Mouse (Mus musculus) hindbrain, embryonic 15.5 days (tissue): Measurements from ENCODE around the gene Tulp2. TPM values are rescaled to one million over a fixed set of nuclear protein-coding genes. Genes with fewer than 3 reads are reported as not detected.
"Not testable (repeated sequence)": the region's sequence is repeated elsewhere in the genome, so short reads cannot be mapped to it uniquely, and the experiment has no call there.

ENCODE experiments used
- ATAC-seq: fragments of 200-750 bp; cut with Nextera tagmentation; 2 replicates; pipeline ENCODE4 v1.8.0; 2017; ENCODE audit warnings: low read depth, moderate number of reproducible peaks, moderate TSS enrichment; ENCODE audit not compliant: low FRiP score
- H3K27ac ChIP-seq: fragments of 300-500 bp; sonication (generic); replicated peaks from 2 replicates; pipeline ENCODE4 v1.5.1; 2015; ENCODE audit warnings: mild to moderate bottlenecking, inconsistent platforms
- H3K27me3 ChIP-seq: fragments of 300-500 bp; sonication (generic); 2 replicates; pipeline ENCODE4 v1.6.1; 2015; ENCODE audit warnings: control low read depth, inconsistent platforms
- H3K36me3 ChIP-seq: fragments of 300-500 bp; sonication (generic); 2 replicates; pipeline ENCODE4 v1.6.1; 2015; ENCODE audit warnings: control low read depth, inconsistent platforms
- H3K4me1 ChIP-seq: fragments of 300-500 bp; sonication (generic); replicated peaks from 2 replicates; pipeline ENCODE4 v1.6.1; 2015; ENCODE audit warnings: control low read depth, inconsistent platforms
- H3K4me2 ChIP-seq: fragments of 300-500 bp; sonication (generic); 2 replicates; pipeline ENCODE4 v1.6.1; 2015; ENCODE audit warnings: moderate library complexity, mild to moderate bottlenecking, inconsistent platforms
- H3K4me3 ChIP-seq: fragments of 300-500 bp; sonication (generic); 2 replicates; pipeline ENCODE4 v1.5.1; 2015; ENCODE audit warnings: mild to moderate bottlenecking, inconsistent platforms
- H3K9ac ChIP-seq: fragments of 300-500 bp; sonication (generic); 2 replicates; pipeline ENCODE4 v1.6.1; 2015; ENCODE audit warnings: inconsistent platforms
- H3K9me3 ChIP-seq: fragments of 300-500 bp; sonication (generic); 2 replicates; pipeline ENCODE4 v1.6.1; 2016; ENCODE audit warnings: control low read depth, inconsistent platforms
- WGBS: fragments of 180-500 bp; shearing (Covaris S2); methylation state at CpG from one replicate; pipeline ENCODE4 v1.1.7; 2015; 5-methylcytosine and 5-hydroxymethylcytosine counted together
- polyA plus RNA-seq: library from polyadenylated mRNA; unstranded; fragments of >200 nt; fragmentation: Nextera tagmentation; extraction: Ambion mirVana; gene quantifications from 2 replicates; pipeline ENCODE4 v1.2.1, GENCODE M21; 2015

The Tulp2 gene
- polyA plus RNA-seq, 1 experiment from 2014 or later: 0.13 TPM

GRCm38 (mm10) chr7:45516846-45517245 lies 35.2 kb downstream of the Tulp2 start:
- H3K4me2 ChIP-seq, H3K4me1 ChIP-seq, ATAC-seq, H3K9me3 ChIP-seq, H3K4me3 ChIP-seq, H3K36me3 ChIP-seq, H3K27me3 ChIP-seq, H3K9ac ChIP-seq, H3K27ac ChIP-seq: not testable (repeated sequence)
- 74% methylated on average over 5 of the region's 5 CpGs for WGBS

DNA sequence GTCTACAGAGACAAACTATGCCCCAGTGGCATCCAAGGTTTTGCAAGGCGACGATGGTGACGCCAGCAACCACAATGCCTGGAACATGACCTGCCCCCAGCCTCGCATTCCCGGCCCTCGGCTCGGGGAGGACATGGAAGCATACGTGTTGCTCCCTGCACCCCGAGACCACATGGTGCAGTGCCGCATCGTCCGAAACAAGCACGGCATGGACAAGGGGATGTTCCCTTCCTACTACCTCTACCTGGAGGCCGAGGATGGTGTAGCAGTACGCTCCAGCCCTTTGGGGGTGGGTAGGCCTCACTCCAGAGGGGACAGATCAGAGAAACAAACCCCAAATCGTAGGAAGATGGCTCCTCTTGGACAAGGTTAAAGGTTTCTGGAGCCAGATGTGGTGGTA lies 36.9 kb downstream of the Tulp2 start:
- ATAC-seq: no peak
- no peak overlapping the region for H3K4me2 ChIP-seq
- no peaks in the 10 kb centered on the region for H3K36me3 ChIP-seq
- H3K27ac ChIP-seq: no peak overlapping the region
- peaks cover 10% of the 10 kb centered on the region for H3K4me1 ChIP-seq
- no peaks in the 10 kb centered on the region for H3K27me3 ChIP-seq
- 92% methylated on average over 16 of the region's 16 CpGs for WGBS
- no peaks in the 10 kb centered on the region for H3K9me3 ChIP-seq
- no peak overlapping the region for H3K9ac ChIP-seq
- no peak overlapping the region for H3K4me3 ChIP-seq

DNA sequence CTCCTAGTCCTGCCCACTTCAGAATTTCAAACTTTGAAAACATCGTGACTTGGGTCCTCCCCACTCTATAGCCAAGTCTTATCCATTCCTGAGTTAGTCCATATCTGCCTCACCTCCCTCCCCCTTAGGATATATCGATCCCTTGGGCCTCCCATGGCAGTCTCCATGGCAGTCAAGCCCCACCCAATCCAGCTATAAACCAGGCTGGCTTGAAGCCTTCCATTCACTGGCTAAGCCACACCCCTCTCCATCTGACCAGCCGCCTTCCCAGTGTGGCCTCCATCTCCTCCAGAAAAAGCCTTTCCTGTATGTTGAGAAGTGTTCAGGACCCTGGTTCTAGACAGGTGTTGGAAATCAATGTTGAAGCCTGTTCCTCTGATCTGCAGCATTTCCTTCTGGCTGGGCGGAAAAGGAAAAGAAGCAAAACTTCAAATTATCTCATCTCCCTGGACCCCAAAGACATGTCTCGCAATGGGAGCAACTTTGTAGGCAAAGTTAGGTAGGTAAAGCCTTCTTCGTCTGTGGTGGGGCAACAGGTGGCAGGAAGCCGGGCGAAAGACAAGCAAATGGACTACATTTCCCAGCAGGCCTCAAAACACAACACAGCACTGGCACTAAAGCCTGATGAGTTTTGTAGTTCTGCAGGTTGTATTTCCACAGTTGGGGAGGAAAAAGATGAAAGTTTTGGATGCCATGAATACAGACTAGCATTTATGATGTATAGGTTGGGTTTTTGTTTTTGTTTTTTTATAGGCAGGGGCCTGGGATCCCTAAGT lies 37.9 kb downstream of the Tulp2 start:
- ATAC-seq: no peak
- 81% methylated on average over 8 of the region's 8 CpGs for WGBS

DNA sequence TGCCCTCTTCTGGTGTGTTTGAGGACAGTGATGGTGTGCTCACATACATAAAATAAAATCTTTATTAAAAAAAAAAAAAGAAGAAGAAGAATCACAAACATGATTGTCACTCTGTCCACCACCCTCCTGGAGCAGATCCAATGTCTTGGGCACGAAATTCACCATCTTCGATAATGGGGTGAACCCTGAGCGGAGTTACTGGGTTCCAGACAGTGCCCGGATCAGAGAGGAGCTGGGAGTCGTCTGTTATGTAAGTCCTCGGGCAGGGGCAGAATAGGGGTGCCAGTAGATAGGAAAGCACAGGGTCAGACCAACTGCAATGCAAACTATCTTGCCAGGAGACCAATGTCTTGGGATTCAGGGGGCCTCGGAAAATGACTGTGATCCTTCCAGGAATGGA lies 38.9 kb downstream of the Tulp2 start:
- Histone ChIP-seq H3K36me3 (no peaks in the 10 kb centered on the region), H3K4me1 (peaks cover 23% of the 10 kb centered on the region), H3K4me3 (no peak overlapping the region), H3K27ac (no peak overlapping the region), H3K9ac (no peak overlapping the region), H3K9me3 (no peaks in the 10 kb centered on the region), H3K27me3 (no peaks in the 10 kb centered on the region), H3K4me2 (no peak overlapping the region)
- ATAC-seq: no peak
- WGBS: 97% methylated on average over 7 of the region's 7 CpGs

More for the DNA sequence above, 37.9 kb downstream of the Tulp2 start:
- Histone ChIP-seq H3K4me3 (no peak overlapping the region), H3K27me3 (no peaks in the 10 kb centered on the region), H3K27ac (no peak overlapping the region), H3K4me1 (peaks cover 12% of the 10 kb centered on the region), H3K9me3 (no peaks in the 10 kb centered on the region), H3K9ac (no peak overlapping the region), H3K4me2 (no peak overlapping the region), H3K36me3 (no peaks in the 10 kb centered on the region)

- WGBS: under 1% methylated on average over 28 of the region's 28 CpGs
- Histone ChIP-seq H3K4me3 (peak overlapping the region; percentile 49), H3K27ac (peak overlapping the region; percentile 85), H3K9me3 (no peaks in the 10 kb centered on the region), H3K4me1 (peaks cover 27% of the 10 kb centered on the region), H3K36me3 (no peaks in the 10 kb centered on the region), H3K27me3 (no peaks in the 10 kb centered on the region), H3K9ac (peak overlapping the region; percentile 56), H3K4me2 (peak overlapping the region; percentile 55)
- peak; percentile 75 for ATAC-seq
These were observed 40.1 kb downstream of the Tulp2 start for GRCm38 (mm10) chr7:45521728-45522184.

DNA sequence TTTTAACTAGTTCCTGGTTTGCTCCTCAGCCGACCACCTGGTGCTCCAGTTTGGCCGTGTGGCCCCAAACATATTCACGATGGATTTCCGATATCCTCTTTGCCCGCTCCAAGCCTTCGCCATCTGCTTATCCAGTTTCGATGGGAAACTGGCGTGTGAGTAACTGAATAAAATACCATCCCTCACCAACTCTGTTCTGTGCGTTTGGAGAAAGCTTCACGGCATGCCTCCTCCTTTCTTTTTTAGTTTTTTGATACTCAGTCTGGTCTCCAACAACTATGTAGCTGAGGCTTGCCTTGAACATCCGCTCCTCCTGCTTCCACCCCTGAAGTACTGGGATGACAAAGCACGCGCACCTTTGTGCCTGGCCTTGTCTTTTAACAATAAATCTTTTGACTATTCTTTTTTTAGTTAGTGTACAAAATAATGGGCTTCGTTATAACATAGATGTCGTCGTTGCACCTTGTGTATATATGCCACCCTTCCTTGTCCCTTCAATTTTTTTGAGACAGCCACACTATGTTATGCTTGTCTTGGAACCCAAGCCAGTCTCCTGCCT lies 40.6 kb downstream of the Tulp2 start:
- peaks cover 28% of the 10 kb centered on the region for H3K4me1 ChIP-seq
- H3K9ac ChIP-seq: no peak overlapping the region
- peak overlapping the region; percentile 55 for H3K4me2 ChIP-seq
- H3K4me3 ChIP-seq: peak overlapping the region; percentile 49
- no peaks in the 10 kb centered on the region for H3K9me3 ChIP-seq
- 55% methylated on average over 16 of the region's 16 CpGs for WGBS
- no peaks in the 10 kb centered on the region for H3K27me3 ChIP-seq
- no peak for ATAC-seq
- no peaks in the 10 kb centered on the region for H3K36me3 ChIP-seq
- H3K27ac ChIP-seq: 0 out of 2 replicates have a peak overlapping the region, but pooled peaks have one; percentile 85

DNA sequence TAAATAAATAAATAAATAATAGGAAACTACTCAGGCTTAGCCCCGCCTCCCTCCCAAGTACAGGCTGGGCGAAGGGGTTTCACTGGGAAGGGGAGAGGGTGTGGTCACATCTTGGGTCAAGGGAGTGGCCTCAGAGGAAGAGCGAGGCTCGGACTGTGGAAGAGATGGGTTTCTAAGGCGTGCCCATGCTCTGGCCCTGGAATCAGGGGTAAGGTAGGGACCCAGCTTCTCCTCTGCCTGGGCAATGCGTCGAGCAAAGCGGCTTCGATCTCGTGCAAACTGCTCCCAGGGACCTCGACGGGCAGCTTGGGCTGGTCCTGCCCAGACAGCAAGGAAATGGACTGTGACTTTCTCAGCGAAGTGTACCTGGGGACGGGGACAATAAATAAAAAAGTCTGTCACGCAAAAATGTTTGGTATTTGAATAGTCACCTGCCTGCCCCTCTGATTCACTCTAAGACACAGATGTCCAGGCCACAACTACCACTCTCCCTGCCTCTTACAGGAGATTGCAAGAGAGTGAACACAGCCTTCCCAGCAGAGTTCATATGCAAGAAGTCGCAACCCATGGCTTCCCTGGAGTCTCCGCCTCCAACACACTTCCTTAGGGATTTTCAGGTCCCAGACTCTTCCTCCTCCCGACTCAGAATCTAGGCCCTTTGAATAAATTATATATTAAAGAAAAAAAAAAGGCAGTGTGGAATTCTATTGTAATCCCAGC lies 41.4 kb downstream of the Tulp2 start:
- H3K4me1 ChIP-seq: peaks cover 28% of the 10 kb centered on the region
- no peaks in the 10 kb centered on the region for H3K36me3 ChIP-seq
- H3K27me3 ChIP-seq: no peaks in the 10 kb centered on the region
- H3K4me3 ChIP-seq: no peak overlapping the region
- no peak overlapping the region for H3K4me2 ChIP-seq
- 77% methylated on average over 18 of the region's 18 CpGs for WGBS
- no peaks in the 10 kb centered on the region for H3K9me3 ChIP-seq
- no peak overlapping the region for H3K9ac ChIP-seq
- ATAC-seq: no peak
- H3K27ac ChIP-seq: no peak overlapping the region

- no peak for ATAC-seq
- no peaks in the 10 kb centered on the region for H3K27me3 ChIP-seq
- no peak overlapping the region for H3K9ac ChIP-seq
- no peak overlapping the region for H3K27ac ChIP-seq
- H3K4me1 ChIP-seq: peaks cover 28% of the 10 kb centered on the region
- no peaks in the 10 kb centered on the region for H3K9me3 ChIP-seq
- WGBS: 88% methylated on average over 13 of the region's 13 CpGs
- H3K4me3 ChIP-seq: no peak overlapping the region
- no peaks in the 10 kb centered on the region for H3K36me3 ChIP-seq
- no peak overlapping the region for H3K4me2 ChIP-seq
These were observed 42.0 kb downstream of the Tulp2 start for GRCm38 (mm10) chr7:45523678-45524170.

- Histone ChIP-seq H3K9ac (peak overlapping the region; percentile 88), H3K27me3 (no peaks in the 10 kb centered on the region), H3K4me2 (peak overlapping the region; percentile 88), H3K36me3 (no peaks in the 10 kb centered on the region), H3K27ac (peak overlapping the region; percentile 91), H3K4me1 (peaks cover 28% of the 10 kb centered on the region), H3K4me3 (peak overlapping the region; percentile 86), H3K9me3 (no peaks in the 10 kb centered on the region)
- 0 out of 2 replicates have a peak, but pooled peaks have one; percentile 1 for ATAC-seq
- 26% methylated on average over 12 of the region's 12 CpGs for WGBS
These were observed 43.4 kb downstream of the Tulp2 start for GRCm38 (mm10) chr7:45524841-45525621.

DNA sequence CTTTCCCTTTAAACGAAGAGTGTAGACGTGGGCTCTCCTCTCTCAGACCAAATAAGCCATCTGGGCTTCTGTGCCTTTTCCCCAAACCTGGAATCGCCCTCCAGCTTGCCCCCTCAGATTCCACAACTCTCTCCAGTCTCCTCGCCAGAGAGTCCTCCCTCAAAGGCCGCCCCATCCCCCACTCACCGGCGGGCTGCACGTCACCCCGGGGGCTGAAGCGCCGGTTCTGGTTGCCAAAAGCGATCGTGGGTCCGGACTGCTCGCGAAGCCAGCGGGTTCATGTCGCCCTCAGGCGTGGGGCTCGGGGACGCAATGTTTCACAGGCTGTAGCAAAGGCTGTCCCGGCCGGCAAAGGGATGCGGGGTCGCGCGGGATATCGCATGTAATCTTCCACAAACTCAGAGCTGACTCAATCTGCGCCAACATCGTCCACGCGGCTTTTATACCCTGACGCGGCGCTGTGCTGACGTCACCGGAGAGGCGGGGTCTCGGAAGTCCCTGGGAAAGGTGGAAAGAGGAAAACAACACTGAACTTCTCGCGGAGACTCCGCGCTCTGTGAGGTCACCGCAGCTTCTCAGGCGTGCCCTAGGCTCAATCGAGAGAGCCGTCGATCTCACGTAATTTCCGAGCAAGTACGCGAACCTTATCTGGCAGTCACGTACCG lies 44.3 kb downstream of the Tulp2 start, which contains the start of the genes Ppp1r15a and Plekha4:
Gene Ppp1r15a, minus strand, starts transcription at position 460 of the 665 bp plus-strand sequence.
Gene Plekha4, plus strand, starts transcription at position 522 of the 665 bp plus-strand sequence.
- peak within 1 kb of the TSS; percentile 86 for H3K4me3 ChIP-seq
- H3K27ac ChIP-seq: peak within 1 kb of the TSS; percentile 91
- no peaks in the 10 kb centered on the region for H3K27me3 ChIP-seq
- H3K4me2 ChIP-seq: peak within 1 kb of the TSS; percentile 88
- peaks cover 28% of the 10 kb centered on the region for H3K4me1 ChIP-seq
- peak within 1 kb of the TSS; percentile 88 for H3K9ac ChIP-seq
- H3K36me3 ChIP-seq: no peaks in the 10 kb centered on the region
- ATAC-seq: peak; percentile 82
- WGBS: under 1% methylated on average over 54 of the region's 54 CpGs
- no peaks in the 10 kb centered on the region for H3K9me3 ChIP-seq
